Mouse (Mus musculus) olfactory bulb, adult 2 months (tissue): Measurements from ENCODE around the gene Sh3tc1.

Source experiments
- CTCF ChIP-seq: fragments of 200-500 bp; IDR thresholded peaks from 2 replicates; pipeline ENCODE4 v1.5.1; 2012; ENCODE audit warnings: low read depth, mild to moderate bottlenecking, low read length, moderate library complexity; ENCODE audit not compliant: insufficient read depth
- POLR2A ChIP-seq: fragments of 200-500 bp; IDR thresholded peaks from 2 replicates; pipeline ENCODE4 v1.6.1; 2012; ENCODE audit warnings: mild to moderate bottlenecking, low read depth, low read length, moderate library complexity; ENCODE audit not compliant: insufficient read depth

DNA sequence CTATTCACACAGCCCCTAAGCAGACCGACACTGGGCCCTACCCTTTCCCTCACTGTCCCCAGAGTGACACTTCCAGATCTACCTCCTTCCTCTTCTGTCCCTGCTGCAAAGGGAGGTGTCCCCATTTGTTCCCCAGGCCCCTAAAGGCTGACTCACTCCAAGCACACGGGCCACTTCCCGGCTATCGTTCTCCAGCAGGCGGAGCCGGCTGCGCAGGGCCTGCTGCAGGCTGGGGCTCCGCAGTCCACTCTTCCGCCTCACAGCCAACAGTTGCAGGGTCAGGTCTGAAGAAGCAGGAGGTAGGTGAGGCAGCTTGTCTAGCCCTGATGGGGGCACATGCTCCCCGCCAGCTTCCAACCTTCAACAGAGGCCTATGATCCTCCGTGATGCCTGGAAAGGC, 21.0 kb downstream of the Sh3tc1 start:
- TF ChIP-seq CTCF = no peak
- TF ChIP-seq POLR2A = no peak
